Mouse (Mus musculus) left cerebral cortex, postnatal 14 days (tissue): Measurements from ENCODE around the gene Bola1. TPM values are rescaled to one million over a fixed set of nuclear protein-coding genes. Genes with fewer than 3 reads are reported as not detected.

Source experiments
- DNase-seq, 2 experiments: peaks; one replicate each; pipeline ENCODE4 v3.0.0; 2021 to 2022; ENCODE audit warnings: low spot score in 2 of 2, mixed read lengths in 1 of 2
- intact Hi-C: fragments of 180-260 bp; cut with DNase I; formaldehyde crosslinking; loops from one replicate; pipeline ENCODE4 v1.15.1; 2025
- microRNA-seq, 2 experiments: library from miRNA; unstranded; fragments of <30 nt; microRNA quantifications; one replicate each; pipeline ENCODE4 v1.2.0; 2022
- total RNA-seq, 2 experiments: library from RNA; stranded (reverse); gene quantifications; 2 replicates each; pipeline ENCODE4 v1.2.3; 2021

Bola1 gene
- total RNA-seq, 2 experiments from 2014 or later = 16.8 to 17.6 TPM

GRCm38 (mm10) chr3:96168466-96169158, 50.9 kb downstream of the Bola1 start:
- intact Hi-C loops = no loop called here
- no peak for DNase-seq

GRCm38 (mm10) chr3:96163040-96163439, 56.5 kb downstream of the Bola1 start:
- intact Hi-C loops = no loop called here
- no peak for DNase-seq

GRCm38 (mm10) chr3:96161869-96162840, 57.4 kb downstream of the Bola1 start, which contains the start of gene Mtmr11:
Gene Mtmr11 (plus strand): TSS chr3:96162004.
- no peak for DNase-seq
- intact Hi-C loops = no loop called here

GRCm38 (mm10) chr3:96160803-96161516, 58.5 kb downstream of the Bola1 start:
- DNase-seq = peak; percentile 56 to 60
- intact Hi-C loops = no loop called here

GRCm38 (mm10) chr3:96160222-96160802, 59.2 kb downstream of the Bola1 start:
- intact Hi-C loops = no loop called here
- DNase-seq = peak; percentile 37 to 63

GRCm38 (mm10) chr3:96159820-96160219, 59.7 kb downstream of the Bola1 start:
- intact Hi-C loops = no loop called here
- no peak for DNase-seq

GRCm38 (mm10) chr3:96155501-96155900, 64.0 kb downstream of the Bola1 start:
- intact Hi-C loops = no loop called here
- no peak for DNase-seq

GRCm38 (mm10) chr3:96152611-96153010, 66.9 kb downstream of the Bola1 start:
- intact Hi-C loops = no loop called here
- no peak for DNase-seq

- no peak for DNase-seq
- intact Hi-C loops = no loop called here
Observed at GRCm38 (mm10) chr3:96151836-96152235, 67.7 kb downstream of the Bola1 start.

- intact Hi-C loops = loop anchor here (2.0 to 10.0 kb wide), 2 partner anchors 81 to 183 kb away; no protein-coding TSS in a partner anchor
- DNase-seq = peak; percentile 78 to 82
Observed at GRCm38 (mm10) chr3:96147950-96148349, 71.6 kb downstream of the Bola1 start.

Small RNA genes lying within 50 kb of the gene (microRNA-seq; reads per million reads assigned to microRNA genes)
- 0 reads per million in 2 experiments for gene Gm44492
- 0 reads per million in 2 experiments for gene Gm47311
- 0 reads per million in 2 experiments for gene Gm47313

Other genes with a start within 250 kb of the Bola1 start
- gene Plekho1, start 223.7 kb downstream of the Bola1 start, total RNA-seq = 10 to 100 TPM; 67.5 to 69.7 TPM
- gene Vps45, start 161.2 kb downstream of the Bola1 start, total RNA-seq = 10 to 100 TPM; 34.3 to 37.3 TPM
- 10 to 100 TPM; 18.2 to 22.3 TPM for gene Otud7b, start 115.2 kb downstream of the Bola1 start, total RNA-seq
- gene Mtmr11, start 57.7 kb downstream of the Bola1 start, total RNA-seq = 1 to 10 TPM; 4.5 to 6.0 TPM
- 10 to 100 TPM; 43.4 to 46.8 TPM for gene Sf3b4, start 47.4 kb downstream of the Bola1 start, total RNA-seq
- 100 to 1,000 TPM; 448 to 477 TPM for gene Sv2a, start 38.6 kb downstream of the Bola1 start, total RNA-seq
- gene Hist2h2ab, start 156 bp upstream of the Bola1 start, total RNA-seq = 10 to 100 TPM in 1 of 2 experiments, 1 to 10 TPM in 1; 7.4 to 11.7 TPM
- 10 to 100 TPM; 20.6 to 28.7 TPM for gene Hist2h2ac, start 1.2 kb upstream of the Bola1 start, total RNA-seq
- gene Hist2h2be, start 1.4 kb upstream of the Bola1 start, total RNA-seq = 1 to 10 TPM; 2.3 to 3.8 TPM
- 1 to 10 TPM; 8.4 to 9.7 TPM for gene Hist2h3c2, start 19.4 kb upstream of the Bola1 start, total RNA-seq
- 100 to 1,000 TPM; 205 to 244 TPM for gene Hist2h2aa2, start 20.6 kb upstream of the Bola1 start, total RNA-seq
- 10 to 100 TPM in 1 of 2 experiments, 1 to 10 TPM in 1; 5.8 to 10.8 TPM for gene Hist2h2aa1, start 25.8 kb upstream of the Bola1 start, total RNA-seq
- gene Hist2h3c1, start 27.0 kb upstream of the Bola1 start, total RNA-seq = not detected
- gene Hist2h4, start 43.6 kb upstream of the Bola1 start, total RNA-seq = 10 to 100 TPM; 26.2 to 28.6 TPM
- gene Hist2h3b, start 48.9 kb upstream of the Bola1 start, total RNA-seq = 10 to 100 TPM; 56.6 to 91.2 TPM
- gene Hist2h2bb, start 50.0 kb upstream of the Bola1 start, total RNA-seq = 100 to 1,000 TPM; 127 to 148 TPM
- 1 to 10 TPM; 2.1 to 2.7 TPM for gene Fcgr1, start 74.3 kb upstream of the Bola1 start, total RNA-seq
- not detected for gene BC107364, start 232.6 kb upstream of the Bola1 start, total RNA-seq